Mouse (Mus musculus) megakaryocyte-erythroid progenitor cell, adult 5-6 weeks (primary cell): ENCODE results near the gene Tmem186. TPM values are rescaled to one million over a fixed set of nuclear protein-coding genes. Genes with fewer than 3 reads are reported as not detected.
A peak's percentile ranks its signal among the peaks of the same experiment; 100 is the strongest.

ENCODE experiments used
- ATAC-seq: replicated peaks from 2 replicates; pipeline ENCODE4 v1.8.0; 2016; ENCODE audit warnings: mild to moderate bottlenecking, inconsistent platforms; ENCODE audit not compliant: severe bottlenecking, poor library complexity, low FRiP score, low TSS enrichment
- total RNA-seq, 2 experiments: library from RNA; stranded (forward) in 1 of 2; stranded (reverse) in 1 of 2; fragments of 200-1000, 215-1000 nt in 1 of 2; fragments of >200 nt in 1 of 2; fragmentation: Nextera tagmentation in 1 of 2; gene quantifications; 2 replicates each; pipeline ENCODE4 v1.2.3; 2014 to 2017

Tmem186 gene
- total RNA-seq (2014; fragmentation: Nextera tagmentation): 17.2 and 18.1 TPM in 2 replicates
- total RNA-seq (2017): 12.5 and 22.9 TPM in 2 replicates

DNA sequence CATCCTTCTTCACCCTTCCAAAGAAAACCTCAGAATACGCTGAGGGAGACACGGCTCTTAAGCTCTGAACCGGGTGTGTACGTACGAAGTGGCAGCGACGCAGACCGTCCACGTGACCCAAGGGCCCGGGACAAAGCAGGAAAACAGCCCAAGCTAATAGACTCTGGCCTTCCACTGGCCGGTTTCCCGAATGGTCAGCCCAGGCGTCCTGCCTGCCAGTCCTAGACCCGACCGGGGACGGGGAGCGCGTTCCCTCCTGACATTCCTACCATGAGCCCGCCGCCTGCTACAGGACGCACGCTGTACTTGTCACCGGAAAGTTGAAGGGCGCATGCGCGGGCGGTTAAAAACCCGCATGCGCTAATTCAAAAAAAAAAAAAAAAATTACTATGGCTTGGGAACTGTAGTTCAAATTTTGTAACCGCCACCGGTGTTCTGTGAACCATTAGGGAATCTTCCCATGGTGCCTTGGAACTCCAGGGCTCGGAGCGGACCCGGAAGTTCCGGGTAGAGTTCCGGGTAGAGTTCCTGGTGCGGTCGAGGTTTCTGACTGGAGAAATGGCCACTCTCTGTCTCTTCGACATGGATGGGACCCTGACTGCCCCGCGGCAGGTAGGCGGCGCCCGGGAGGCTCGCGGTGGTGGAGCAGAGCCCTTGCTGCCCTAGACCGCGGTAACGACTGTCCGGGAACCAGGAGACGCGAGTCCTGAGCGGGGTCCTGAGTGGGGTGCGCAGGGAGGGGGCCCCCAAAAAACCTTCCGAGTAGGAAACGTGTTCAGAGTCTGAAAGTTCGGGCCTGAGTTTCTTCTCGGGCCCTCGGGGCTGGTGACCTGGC, at the start of gene Tmem186, which contains the start of gene Pmm2:
Tmem186 (minus strand) TSS at position 496 of the 835 bp plus-strand sequence.
Pmm2 (plus strand) TSS at position 458 of the 835 bp plus-strand sequence.
- ATAC-seq: peak; percentile 83

GRCm38 (mm10) chr16:8686871-8687535, 49.5 kb upstream of the Tmem186 start:
- peak; percentile 89 for ATAC-seq

DNA sequence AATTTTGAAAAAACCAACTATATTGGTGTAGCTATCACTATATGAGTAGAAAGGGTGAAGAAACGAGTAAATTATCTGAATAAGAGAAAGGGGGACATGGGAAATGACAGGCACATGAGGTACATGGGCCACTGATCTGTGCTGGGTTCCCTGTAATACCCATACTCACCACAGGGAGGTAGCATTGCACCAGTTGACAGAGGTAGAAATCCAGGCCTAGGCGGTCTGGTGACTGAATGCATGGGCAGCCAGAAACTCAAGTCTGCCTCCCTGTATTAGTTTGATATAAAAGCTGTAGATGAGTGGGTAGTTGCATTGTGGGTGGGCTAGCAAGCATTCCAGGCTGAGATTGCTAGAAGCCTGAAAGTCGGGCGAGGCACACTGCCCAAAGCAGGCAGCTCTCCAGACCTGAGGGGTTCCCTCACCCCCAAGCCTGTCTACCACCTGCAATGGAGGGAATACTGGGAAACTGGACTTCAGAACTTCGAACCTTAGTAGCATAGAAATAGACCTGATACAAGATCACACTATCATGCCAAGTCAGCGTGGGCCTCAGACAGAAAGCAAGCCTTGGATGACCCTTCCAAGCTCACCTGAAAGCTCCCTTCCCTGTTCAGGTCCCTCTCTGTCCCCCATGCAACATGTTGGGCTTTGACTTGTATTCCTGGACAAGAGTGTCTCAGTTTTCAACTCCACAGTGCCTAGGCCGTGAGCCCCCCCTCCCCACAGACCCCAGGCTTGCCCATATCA, 48.8 kb upstream of the Tmem186 start:
- ATAC-seq: peak; percentile 57

DNA sequence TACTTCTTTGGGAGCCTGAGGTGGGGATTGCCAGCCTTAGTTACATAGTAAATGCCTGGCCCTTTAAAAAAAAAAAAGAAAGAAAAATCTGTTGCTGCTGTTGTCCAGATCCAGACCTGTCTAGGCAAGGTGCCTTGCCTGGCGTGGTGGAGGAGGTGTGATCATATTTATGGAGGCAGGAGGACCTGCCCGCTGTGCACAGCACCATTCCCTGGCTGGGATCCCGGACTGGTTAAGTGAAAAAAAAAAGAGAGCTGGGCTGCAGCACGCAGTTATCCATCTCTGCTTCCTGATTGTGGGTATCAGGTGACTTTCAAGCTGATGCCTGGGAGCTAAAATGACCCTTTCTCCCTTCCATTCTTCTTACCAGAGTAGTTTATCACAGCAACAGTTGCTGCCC, 47.6 kb upstream of the Tmem186 start:
- ATAC-seq: no peak

- no peak for ATAC-seq
These were observed 43.0 kb upstream of the Tmem186 start, which contains the start of gene Gm5767 for GRCm38 (mm10) chr16:8680470-8680869. Gene Gm5767 (plus strand): TSS chr16:8680770.

- ATAC-seq: no peak
These were observed 42.3 kb upstream of the Tmem186 start for GRCm38 (mm10) chr16:8679780-8680179.

DNA sequence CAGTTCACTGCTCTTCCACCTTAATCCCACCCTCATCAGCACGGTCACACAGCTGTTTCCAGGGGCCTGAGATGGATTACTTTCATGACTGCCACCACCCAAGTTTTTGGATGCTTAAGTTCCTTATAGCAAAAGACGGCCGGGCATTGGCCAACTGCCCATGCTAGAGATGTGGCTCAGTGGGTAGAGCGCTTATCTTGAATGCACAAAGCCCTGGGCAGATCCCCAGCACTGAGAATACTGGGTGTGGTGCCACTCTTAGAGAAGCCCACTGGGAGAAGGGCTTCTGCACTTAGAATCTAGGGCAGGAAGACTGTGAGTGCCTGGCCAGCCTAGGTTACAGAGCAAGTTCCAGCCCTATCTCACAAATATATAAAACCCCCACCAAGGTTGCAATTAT, 41.2 kb upstream of the Tmem186 start:
- peak; percentile 69 for ATAC-seq

DNA sequence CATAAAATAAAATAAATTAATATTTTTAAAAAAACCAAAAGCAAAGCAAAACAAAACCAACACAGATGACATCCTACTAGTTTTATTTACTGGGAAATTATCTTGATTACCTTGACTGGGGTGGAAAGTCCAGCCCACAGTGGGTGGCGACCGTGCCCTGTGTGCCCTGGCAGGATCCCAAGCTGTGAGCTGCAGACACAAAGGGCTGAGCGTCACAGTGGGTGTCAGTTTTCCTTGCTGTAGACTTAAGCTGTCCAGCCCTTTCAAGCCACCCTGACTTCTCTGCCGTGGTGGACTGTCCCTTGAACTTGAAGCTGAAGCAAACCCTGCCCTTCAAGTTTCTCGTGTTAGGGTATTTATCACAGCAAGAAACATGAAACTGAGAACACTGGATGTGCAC, 40.5 kb upstream of the Tmem186 start:
- peak; percentile 36 for ATAC-seq

- peak; percentile 21; the same call in 1 of the 2 replicates for ATAC-seq
These were observed 39.3 kb upstream of the Tmem186 start for GRCm38 (mm10) chr16:8676800-8677199.

GRCm38 (mm10) chr16:8676228-8676627, 38.7 kb upstream of the Tmem186 start:
- peak; percentile 27; the same call in 1 of the 2 replicates for ATAC-seq

DNA sequence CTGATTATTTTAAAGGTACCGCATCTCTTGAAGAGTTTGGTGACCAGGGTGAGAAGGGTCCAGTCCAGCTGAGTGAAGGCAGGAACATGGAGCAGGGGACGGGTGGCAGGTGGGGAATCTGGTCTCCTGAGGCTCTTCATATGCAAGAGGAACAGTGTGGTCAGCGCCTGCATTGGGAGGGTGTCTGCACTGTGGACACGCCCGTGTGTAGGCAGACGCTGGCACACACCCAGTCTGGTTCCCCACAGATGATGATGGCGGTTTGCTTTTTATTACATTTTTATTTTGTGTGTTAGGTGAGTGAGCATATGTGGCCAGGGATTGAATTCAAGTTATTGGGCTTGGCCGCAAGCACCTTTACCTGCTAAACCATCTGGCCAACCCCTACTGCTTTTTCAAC, 38.0 kb upstream of the Tmem186 start:
- ATAC-seq: no peak

- no peak for ATAC-seq
These were observed 36.7 kb upstream of the Tmem186 start for GRCm38 (mm10) chr16:8674165-8674564.

- no peak for ATAC-seq
These were observed 35.8 kb upstream of the Tmem186 start for GRCm38 (mm10) chr16:8673343-8673742.

- ATAC-seq: no peak
These were observed 35.3 kb upstream of the Tmem186 start for GRCm38 (mm10) chr16:8672811-8673210.

DNA sequence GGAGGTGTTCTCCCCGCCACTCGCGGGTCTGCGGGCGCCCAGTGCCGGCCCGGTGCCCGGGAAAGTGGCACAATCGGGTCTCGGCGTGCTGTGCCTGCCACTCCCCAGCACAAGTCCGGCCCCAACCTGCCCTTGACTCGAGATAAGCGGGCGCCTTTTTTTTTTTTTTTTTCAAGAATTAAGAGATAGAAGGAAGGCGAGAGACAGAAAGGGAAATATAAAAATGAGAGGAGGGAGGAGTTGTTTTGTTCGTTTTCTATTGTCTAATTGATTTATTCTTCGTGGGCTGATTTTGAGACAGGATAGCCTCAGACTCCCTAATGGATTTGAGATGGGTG, 34.8 kb upstream of the Tmem186 start:
- no peak for ATAC-seq

- peak; percentile 71 for ATAC-seq
These were observed 34.2 kb upstream of the Tmem186 start, which contains the start of gene Carhsp1 for GRCm38 (mm10) chr16:8671551-8672349. Gene Carhsp1 (minus strand): TSS chr16:8672155.

DNA sequence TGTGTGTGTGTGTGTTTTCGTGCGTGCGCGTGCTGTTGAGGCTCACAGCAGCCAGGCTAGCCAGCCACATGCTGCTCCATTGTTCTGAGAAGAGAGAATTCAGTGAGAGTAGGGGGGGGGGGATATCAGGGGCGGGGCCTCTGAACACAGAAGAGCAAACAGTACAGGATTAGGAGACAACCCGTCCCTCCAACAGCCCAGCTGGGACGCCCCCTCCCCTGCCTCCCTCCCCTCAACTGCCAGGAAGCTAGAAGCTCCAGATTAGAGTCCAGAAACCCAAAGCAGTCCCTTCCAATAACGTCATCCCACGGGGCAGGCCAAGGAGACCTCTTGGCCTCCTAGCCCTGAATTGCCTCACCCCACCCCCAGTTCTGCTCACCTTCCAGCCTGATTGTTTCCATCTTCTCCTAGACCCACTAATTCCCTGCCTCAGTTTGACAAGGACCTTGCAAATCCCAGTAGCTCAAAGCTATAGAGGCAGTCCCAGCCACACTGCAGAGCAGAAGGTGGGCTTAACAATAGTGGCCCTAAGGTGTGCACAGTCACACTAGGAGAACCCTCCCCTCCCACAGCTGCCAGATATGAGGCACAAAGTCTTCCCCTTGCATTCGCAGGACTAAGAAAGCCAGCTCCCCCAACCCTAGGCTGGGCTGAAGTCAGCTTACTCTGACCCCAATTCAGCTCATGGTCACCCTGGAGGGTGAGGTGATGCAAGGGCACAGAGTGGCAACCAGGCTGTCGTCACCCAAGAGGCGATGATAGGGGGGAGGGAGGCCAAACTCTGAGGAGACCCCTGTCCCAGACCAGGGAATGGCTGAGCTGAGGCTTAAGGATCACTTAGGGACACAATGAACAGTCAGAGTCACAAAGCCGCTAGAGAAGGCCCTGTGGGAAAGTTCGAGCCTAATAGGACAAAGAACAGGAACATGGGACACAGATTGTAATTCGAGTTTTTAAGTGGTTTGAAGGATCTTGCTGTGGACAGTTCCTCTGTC, 32.8 kb upstream of the Tmem186 start:
- ATAC-seq: no peak

DNA sequence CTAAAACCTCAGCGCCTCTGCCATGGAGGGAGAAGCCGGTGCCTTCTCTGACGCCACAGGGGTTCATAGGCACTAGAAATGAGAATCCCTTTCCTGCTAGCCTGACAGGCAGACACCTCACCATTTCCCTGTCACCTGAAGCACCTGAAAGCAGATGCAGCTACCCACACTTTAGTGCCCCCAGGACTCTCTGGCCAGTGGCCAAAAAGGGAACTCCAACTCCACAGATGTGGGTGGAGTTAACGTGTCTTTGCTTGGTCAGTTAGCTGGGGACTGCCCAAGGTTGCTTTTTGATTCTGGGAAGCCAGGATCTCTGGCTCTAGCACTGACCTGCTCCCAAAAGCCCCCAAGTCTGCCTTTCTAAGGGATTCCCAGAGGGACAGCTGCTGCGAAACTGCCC, 31.9 kb upstream of the Tmem186 start:
- no peak for ATAC-seq
